ENCODE assay signal across 9 mouse cellular contexts in genomic region chr3:136833003-136833745, GRCm38 (mm10).
DNase-seq lines count a peak whose midpoint lies in the region; ATAC-seq and TF ChIP-seq lines count a peak whose summit lies in the region.
"Had no signal": no experiment of that assay in that cellular context is flagged by ENCODE, and none has a peak within 500 bp of the region (broad histone marks: within the 10 kb centered on the region; RNA-seq: fewer than 3 reads in every experiment).

No protein-coding gene starts in this region.

- no peak overlapping the region for H3K4me3 ChIP-seq in kidney, postnatal 0 days (replicated peaks; ENCODE audit: low read depth, low read length)
- no peak overlapping the region for H3K4me3 ChIP-seq in hindbrain, embryonic 14.5 days (replicated peaks; ENCODE audit: low read length)
- no peak overlapping the region for H3K4me3 ChIP-seq in neural tube, embryonic 15.5 days (replicated peaks)

- peaks cover 7% of the 10 kb centered on the region for H3K4me1 ChIP-seq in kidney, postnatal 0 days (replicated peaks; ENCODE audit: insufficient read depth, low read length)
- peaks cover 56% of the 10 kb centered on the region for H3K4me1 ChIP-seq in hindbrain, embryonic 14.5 days (replicated peaks; ENCODE audit: control insufficient read depth, insufficient read depth, low read length)
- peaks cover 56% of the 10 kb centered on the region for H3K4me1 ChIP-seq in neural tube, embryonic 15.5 days

- peak; percentile 57 for DNase-seq in cerebellum, adult 9-10 months
- DNase-seq in cerebellum, postnatal 4 days (ENCODE audit: low spot score in 2 of 2) = no peak
- no peak for DNase-seq in kidney, postnatal 0 days (ENCODE audit: low spot score)
- DNase-seq in kidney, postnatal 10 days = no peak
- DNase-seq in hindbrain, embryonic 14.5 days (ENCODE audit: low spot score) = no peak
- DNase-seq in adrenal gland, adult 2 months = no peak
- no peak for DNase-seq in right cerebral cortex, postnatal 10 days (ENCODE audit: low spot score in 2 of 2)
- DNase-seq: B cell, adult 2 months had no signal

- peak overlapping the region; percentile 38 for H3K4me2 ChIP-seq in kidney, postnatal 0 days (ENCODE audit: low read length)
- peak overlapping the region; percentile 22; the same call in 1 of the 2 replicates for H3K4me2 ChIP-seq in hindbrain, embryonic 14.5 days (replicated peaks)
- H3K4me2 ChIP-seq in neural tube, embryonic 15.5 days = peak overlapping the region; percentile 34

- 46% methylated on average over 11 of the region's 11 CpGs for WGBS in kidney, postnatal 0 days
- 35% methylated on average over 11 of the region's 11 CpGs for WGBS in hindbrain, embryonic 14.5 days
- WGBS in neural tube, embryonic 15.5 days = 29% methylated on average over 11 of the region's 11 CpGs

- no peaks in the 10 kb centered on the region for H3K9me3 ChIP-seq in kidney, postnatal 0 days (replicated peaks; ENCODE audit: low read length)
- no peaks in the 10 kb centered on the region for H3K9me3 ChIP-seq in hindbrain, embryonic 14.5 days (ENCODE audit: control insufficient read depth, low read length)
- H3K9me3 ChIP-seq in neural tube, embryonic 15.5 days (replicated peaks) = no peaks in the 10 kb centered on the region

- TF ChIP-seq CTCF in kidney, postnatal 0 days (IDR thresholded peaks at IDR 0.05; ENCODE audit: low read depth) = no peak

- ATAC-seq in kidney, postnatal 0 days (replicated peaks; ENCODE audit: low FRiP score, low read depth) = no peak
- no peak for ATAC-seq in hindbrain, embryonic 14.5 days (ENCODE audit: low FRiP score)
- no peak for ATAC-seq in neural tube, embryonic 15.5 days (ENCODE audit: low FRiP score)

- H3K36me3 ChIP-seq in kidney, postnatal 0 days (ENCODE audit: insufficient read depth, low read length) = no peaks in the 10 kb centered on the region
- H3K36me3 ChIP-seq in hindbrain, embryonic 14.5 days (replicated peaks; ENCODE audit: control insufficient read depth, insufficient read depth) = no peaks in the 10 kb centered on the region
- no peaks in the 10 kb centered on the region for H3K36me3 ChIP-seq in neural tube, embryonic 15.5 days

- H3K27me3 ChIP-seq in kidney, postnatal 0 days (ENCODE audit: insufficient read depth, low read length) = no peaks in the 10 kb centered on the region
- no peaks in the 10 kb centered on the region for H3K27me3 ChIP-seq in hindbrain, embryonic 14.5 days (ENCODE audit: control insufficient read depth, insufficient read depth, low read length)
- H3K27me3 ChIP-seq in neural tube, embryonic 15.5 days (replicated peaks) = no peaks in the 10 kb centered on the region

- no peak overlapping the region for H3K9ac ChIP-seq in kidney, postnatal 0 days (ENCODE audit: low read depth, low read length)
- no peak overlapping the region for H3K9ac ChIP-seq in hindbrain, embryonic 14.5 days
- H3K9ac ChIP-seq in neural tube, embryonic 15.5 days (replicated peaks) = no peak overlapping the region

- no peak overlapping the region for H3K27ac ChIP-seq in kidney, postnatal 0 days
- H3K27ac ChIP-seq in hindbrain, embryonic 14.5 days = no peak overlapping the region
- peak overlapping the region; percentile 38 for H3K27ac ChIP-seq in neural tube, embryonic 15.5 days (replicated peaks)
